Mouse (Mus musculus) MEL (cell line): ENCODE measurements around the gene St13.

ENCODE experiments used
- BHLHE40 ChIP-seq: IDR thresholded peaks from 2 replicates; pipeline ENCODE4 v1.6.1; 2012; ENCODE audit warnings: low read depth, mild to moderate bottlenecking, inconsistent platforms, low read length, improper control_type of control experiment, borderline replicate concordance
- CTCF ChIP-seq, 3 experiments: IDR thresholded peaks in 2 of 3; conservative IDR thresholded peaks in 1 of 3; 2 replicates each; pipeline ENCODE4 v1.5.1; 2011 to 2012; ENCODE audit warnings: low read length in 3 of 3, low read depth in 2 of 3, mild to moderate bottlenecking in 2 of 3, improper control_type of control experiment in 1 of 3, inconsistent platforms in 1 of 3, mixed read lengths in 1 of 3, moderate library complexity in 1 of 3; ENCODE audit not compliant: control insufficient read depth in 1 of 3, insufficient read depth in 1 of 3, poor library complexity in 1 of 3, severe bottlenecking in 1 of 3
- E2F4 ChIP-seq: IDR thresholded peaks from 2 replicates; pipeline ENCODE4 v1.6.1; 2011; ENCODE audit warnings: low read depth, low read length, improper control_type of control experiment, borderline replicate concordance
- EP300 ChIP-seq, 2 experiments: IDR thresholded peaks; 2 replicates each; pipeline ENCODE4 v1.6.1; 2011; ENCODE audit warnings: improper control_type of control experiment in 2 of 2, low read length in 2 of 2, low read depth in 1 of 2, mild to moderate bottlenecking in 1 of 2
- HCFC1 ChIP-seq: IDR thresholded peaks from 2 replicates; pipeline ENCODE4 v1.6.1; 2012; ENCODE audit warnings: low read depth, mild to moderate bottlenecking, inconsistent platforms, low read length, improper control_type of control experiment, moderate library complexity
- JUND ChIP-seq: IDR thresholded peaks from 2 replicates; pipeline ENCODE4 v1.6.1; 2011; ENCODE audit warnings: low read depth, mild to moderate bottlenecking, improper control_type of control experiment, low read length
- POLR2A ChIP-seq, 2 experiments: IDR thresholded peaks; 2 replicates each; pipeline ENCODE4 v1.6.1; 2011 to 2012; ENCODE audit warnings: low read length in 2 of 2, mild to moderate bottlenecking in 2 of 2, control low read depth in 1 of 2, improper control_type of control experiment in 1 of 2, low read depth in 1 of 2, moderate library complexity in 1 of 2; ENCODE audit not compliant: control insufficient read depth in 1 of 2, insufficient read depth in 1 of 2, poor library complexity in 1 of 2
- TCF12 ChIP-seq: IDR thresholded peaks from 2 replicates; pipeline ENCODE4 v1.6.1; 2014; ENCODE audit warnings: low read depth, mild to moderate bottlenecking, inconsistent platforms, low read length, improper control_type of control experiment, moderate library complexity
- USF1 ChIP-seq: IDR thresholded peaks from 2 replicates; pipeline ENCODE4 v1.6.1; 2014; ENCODE audit warnings: low read depth, mild to moderate bottlenecking, inconsistent platforms, low read length, improper control_type of control experiment, moderate library complexity
- ZNF384 ChIP-seq: IDR thresholded peaks from 2 replicates; pipeline ENCODE4 v1.6.1; 2012; ENCODE audit warnings: low read depth, mild to moderate bottlenecking, inconsistent platforms, low read length, improper control_type of control experiment

- no peak for TF ChIP-seq USF1
- TF ChIP-seq POLR2A (IDR thresholded peaks at IDR 0.05; ENCODE audit: control insufficient read depth in 1 of 2, insufficient read depth in 1 of 2, low read depth in 1 of 2, low read length in 2 of 2, poor library complexity in 1 of 2) = no peak
- no peak for TF ChIP-seq BHLHE40
- TF ChIP-seq CTCF (IDR thresholded peaks at IDR 0.05 in 2 of 3, conservative IDR thresholded peaks at IDR 0.05 in 1 of 3; ENCODE audit: control insufficient read depth in 1 of 3, insufficient read depth in 1 of 3, low read depth in 2 of 3, low read length in 3 of 3, poor library complexity in 1 of 3, severe bottlenecking in 1 of 3) = no peak
- no peak for TF ChIP-seq JUND
- no peak for TF ChIP-seq ZNF384
- TF ChIP-seq E2F4 = no peak
- no peak for TF ChIP-seq TCF12
- no peak for TF ChIP-seq HCFC1
- no peak for TF ChIP-seq EP300 (IDR thresholded peaks at IDR 0.05; ENCODE audit: low read depth in 1 of 2, low read length in 2 of 2)
Measured at GRCm38 (mm10) chr15:81378845-81379244, 21.0 kb downstream of the St13 start.
